Mouse (Mus musculus) bone marrow, adult 2 months (tissue): ENCODE measurements around the gene Cyp27b1.

ENCODE experiments used
- CTCF ChIP-seq: fragments of 200-500 bp; IDR thresholded peaks from 2 replicates; pipeline ENCODE4 v1.5.1; 2011; ENCODE audit warnings: low read length, control low read depth; ENCODE audit not compliant: control insufficient read depth, insufficient read depth
- POLR2A ChIP-seq: fragments of 200-500 bp; IDR thresholded peaks from 2 replicates; pipeline ENCODE4 v1.6.1; 2011; ENCODE audit warnings: low read depth, mild to moderate bottlenecking, control low read depth, low read length, borderline replicate concordance; ENCODE audit not compliant: control insufficient read depth

GRCm38 (mm10) chr10:127068360-127069038 lies 20.4 kb downstream of the Cyp27b1 start:
- TF ChIP-seq POLR2A (no peak), CTCF (no peak)
